Mouse (Mus musculus): ENCODE results near the gene Pzp. TPM values are rescaled to one million over a fixed set of nuclear protein-coding genes. Genes with fewer than 3 reads are reported as not detected.

Gene Pzp
- total RNA-seq, 2 experiments from 2014 or later, result 0.09 to 0.83 TPM

- DNase-seq (ENCODE audit: low spot score), result peak; percentile 97
Observed at GRCm38 (mm10) chr6:128479463-128480454, 46.8 kb downstream of the Pzp start.

- no peak for DNase-seq (ENCODE audit: low spot score)
Observed at GRCm38 (mm10) chr6:128477495-128477894, 49.0 kb downstream of the Pzp start.

- no peak for DNase-seq (ENCODE audit: low spot score)
Observed at GRCm38 (mm10) chr6:128474112-128474511, 52.4 kb downstream of the Pzp start.

- no peak for DNase-seq (ENCODE audit: low spot score)
Observed at GRCm38 (mm10) chr6:128469451-128469850, 57.1 kb downstream of the Pzp start.

- DNase-seq (ENCODE audit: low spot score), result no peak
Observed at GRCm38 (mm10) chr6:128467298-128467697, 59.2 kb downstream of the Pzp start.

- DNase-seq (ENCODE audit: low spot score), result no peak
Observed at GRCm38 (mm10) chr6:128466563-128466962, 60.0 kb downstream of the Pzp start.

- no peak for DNase-seq (ENCODE audit: low spot score)
Observed at GRCm38 (mm10) chr6:128466043-128466442, 60.5 kb downstream of the Pzp start.

GRCm38 (mm10) chr6:128464996-128465395, 61.5 kb downstream of the Pzp start:
- DNase-seq (ENCODE audit: low spot score), result no peak

GRCm38 (mm10) chr6:128461606-128462005, 64.9 kb downstream of the Pzp start:
- DNase-seq (ENCODE audit: low spot score), result no peak

GRCm38 (mm10) chr6:128460729-128461503, 65.6 kb downstream of the Pzp start:
- DNase-seq (ENCODE audit: low spot score), result no peak

- no peak for DNase-seq (ENCODE audit: low spot score)
Observed at GRCm38 (mm10) chr6:128460321-128460720, 66.2 kb downstream of the Pzp start.

GRCm38 (mm10) chr6:128457186-128457585, 69.3 kb downstream of the Pzp start:
- DNase-seq (ENCODE audit: low spot score), result no peak

GRCm38 (mm10) chr6:128455835-128456605, 70.5 kb downstream of the Pzp start:
- DNase-seq (ENCODE audit: low spot score), result no peak

GRCm38 (mm10) chr6:128447063-128447462, 79.5 kb downstream of the Pzp start:
- DNase-seq (ENCODE audit: low spot score), result no peak

GRCm38 (mm10) chr6:128445761-128446535, 80.6 kb downstream of the Pzp start:
- DNase-seq (ENCODE audit: low spot score), result peak; percentile 78

- DNase-seq (ENCODE audit: low spot score), result no peak
Observed at GRCm38 (mm10) chr6:128440238-128440637, 86.3 kb downstream of the Pzp start.

GRCm38 (mm10) chr6:128438871-128439341, 87.6 kb downstream of the Pzp start:
- no peak for DNase-seq (ENCODE audit: low spot score)

- peak; percentile 93 for DNase-seq (ENCODE audit: low spot score)
Observed at GRCm38 (mm10) chr6:128438317-128438870, 88.1 kb downstream of the Pzp start, which contains the start of gene Fkbp4. Gene Fkbp4 (minus strand): TSS chr6:128438677.

- DNase-seq (ENCODE audit: low spot score), result peak; percentile 53
Observed at GRCm38 (mm10) chr6:128437731-128438316, 88.7 kb downstream of the Pzp start.

- no peak for DNase-seq (ENCODE audit: low spot score)
Observed at GRCm38 (mm10) chr6:128437288-128437687, 89.2 kb downstream of the Pzp start.
